In genomic region chr15:31722429-31722828, GRCm38 (mm10) we compare ENCODE assay signal across 16 mouse cellular contexts.
"Had no signal": no experiment of that assay in that cellular context is flagged by ENCODE, and none has a peak within 500 bp of the region (broad histone marks: within the 10 kb centered on the region; RNA-seq: fewer than 3 reads in every experiment).

No protein-coding gene starts in this region.

- H3K27me3 ChIP-seq: neural tube, embryonic 13.5 days; neural tube, embryonic 15.5 days; stomach, embryonic 15.5 days had no signal

- H3K27ac ChIP-seq: neural tube, embryonic 13.5 days; neural tube, embryonic 15.5 days; stomach, embryonic 15.5 days; stomach, postnatal 0 days had no signal

- H3K4me3 ChIP-seq: neural tube, embryonic 13.5 days; neural tube, embryonic 15.5 days; stomach, embryonic 15.5 days had no signal

- H3K36me3 ChIP-seq: neural tube, embryonic 13.5 days; neural tube, embryonic 15.5 days; stomach, embryonic 15.5 days had no signal

- H3K9ac ChIP-seq: neural tube, embryonic 13.5 days; neural tube, embryonic 15.5 days; stomach, embryonic 15.5 days had no signal

- DNase-seq: retina, postnatal 1 day; right cerebral cortex, adult 18-20 months; right cerebral cortex, postnatal 14 days; right cerebral cortex, postnatal 25 days; right cerebral cortex, postnatal 4 days; spleen, adult 18-20 months; thymus, adult 18-20 months; thymus, adult 2 months; thymus, postnatal 14 days; thymus, postnatal 25 days; thymus, postnatal 36 days; thymus, postnatal 4 days had no signal

- H3K9me3 ChIP-seq: neural tube, embryonic 13.5 days; neural tube, embryonic 15.5 days; stomach, embryonic 15.5 days had no signal

- H3K4me1 ChIP-seq: neural tube, embryonic 13.5 days; neural tube, embryonic 15.5 days; stomach, embryonic 15.5 days had no signal
